Mouse (Mus musculus) layer of hippocampus, postnatal 10 days (tissue): ENCODE data around the gene Naaa. TPM values are rescaled to one million over a fixed set of nuclear protein-coding genes. Genes with fewer than 3 reads are reported as not detected.

Experiments
- DNase-seq, 2 experiments: peaks; one replicate each; pipeline ENCODE4 v3.0.0; 2021; ENCODE audit warnings: low spot score in 2 of 2
- total RNA-seq, 2 experiments: library from RNA; stranded (reverse); gene quantifications; 2 replicates each; pipeline ENCODE4 v1.2.3; 2021

Naaa gene
- total RNA-seq, 2 experiments from 2014 or later: 28.8 to 32.0 TPM

- DNase-seq: no peak
Measured at GRCm38 (mm10) chr5:92218915-92219793, 58.8 kb downstream of the Naaa start.

- DNase-seq: no peak
Measured at GRCm38 (mm10) chr5:92215308-92215707, 62.7 kb downstream of the Naaa start, which contains the start of gene U90926. Gene U90926 (minus strand): TSS chr5:92215408.

DNA sequence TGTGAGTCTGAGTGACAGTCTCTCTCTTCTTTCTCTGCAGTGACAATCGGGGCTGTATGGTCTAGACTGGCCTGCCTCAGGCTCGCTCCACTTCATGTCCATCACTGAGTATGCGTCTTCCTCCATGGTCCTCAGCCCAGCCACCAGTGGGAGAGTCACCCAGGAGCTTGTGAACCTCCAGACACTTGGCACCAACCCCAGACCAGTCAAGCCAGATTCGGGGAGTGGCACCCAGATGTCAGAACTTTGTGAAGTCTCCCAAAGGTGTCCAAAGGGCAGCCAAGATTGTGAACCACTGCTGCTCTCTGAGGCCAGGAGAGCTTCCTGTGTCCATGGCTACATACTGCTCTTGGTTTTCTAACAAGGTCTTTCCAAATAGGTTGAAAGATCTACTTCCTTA lies 65.7 kb downstream of the Naaa start:
- DNase-seq: no peak

DNA sequence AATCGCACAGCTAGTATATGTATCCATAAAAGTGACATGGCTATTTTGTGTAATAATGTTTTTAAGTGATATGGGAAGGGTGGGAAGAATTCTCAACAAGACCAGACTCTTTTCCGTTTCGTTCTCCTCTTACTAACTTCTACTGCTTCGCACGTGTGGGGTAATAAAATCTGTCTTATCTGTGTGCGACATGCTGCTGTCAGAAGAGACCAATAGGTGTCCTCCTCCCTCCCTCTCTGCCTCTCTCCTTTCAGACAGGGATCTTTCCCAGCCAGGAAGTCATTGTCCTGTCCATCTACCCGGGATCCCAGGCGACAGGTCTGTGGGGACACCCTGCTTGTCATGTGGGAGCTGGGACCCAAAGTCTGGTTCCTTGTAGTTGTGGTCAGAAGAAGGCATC lies 67.8 kb downstream of the Naaa start:
- no peak for DNase-seq

Other genes starting within 250 kb of the Naaa start
- gene Cdkl2, start 234.3 kb downstream of the Naaa start, total RNA-seq: 10 to 100 TPM; 84.3 to 87.2 TPM
- gene G3bp2, start 194.5 kb downstream of the Naaa start, total RNA-seq: 100 to 1,000 TPM; 178 to 181 TPM
- 10 to 100 TPM; 67.4 to 68.2 TPM for gene Uso1, start 140.2 kb downstream of the Naaa start, total RNA-seq
- gene U90926, start 62.8 kb downstream of the Naaa start, total RNA-seq: not detected
- gene Ppef2, start 21.9 kb downstream of the Naaa start, total RNA-seq: under 1 TPM in 1 of 2 experiments, not detected in 1; 0.40 TPM
- gene Sdad1, start 32.3 kb upstream of the Naaa start, total RNA-seq: 10 to 100 TPM; 23.7 to 25.9 TPM
- gene Cxcl9, start 49.9 kb upstream of the Naaa start, total RNA-seq: not detected
- 1 to 10 TPM; 6.7 to 9.5 TPM for gene Art3, start 53.7 kb upstream of the Naaa start, total RNA-seq
- gene Cxcl10, start 70.7 kb upstream of the Naaa start, total RNA-seq: not detected
- gene Nup54, start 157.0 kb upstream of the Naaa start, total RNA-seq: 10 to 100 TPM; 33.9 to 41.7 TPM
- gene Scarb2, start 228.7 kb upstream of the Naaa start, total RNA-seq: 10 to 100 TPM; 96.3 to 98.5 TPM